Mouse (Mus musculus): Measurements from ENCODE around the gene Gm49380.

GRCm38 (mm10) chr9:44066785-44067225 is 46.5 kb downstream of the Gm49380 start, which contains the start of gene Usp2:
- TF ChIP-seq CTCF (IDR thresholded peaks at IDR 0.05; ENCODE audit: control insufficient read depth, insufficient read depth, insufficient replicate concordance, low read depth, low read length): peak; percentile 80
- peak; percentile 65; the same call in 1 of the 2 replicates for TF ChIP-seq POLR2A (IDR thresholded peaks at IDR 0.05; ENCODE audit: control insufficient read depth, low read depth, low read length)

Data from testis, adult 2 months (tissue).